13 mouse cellular contexts compared by ENCODE assay signal in genomic region chr13:34760518-34761287, GRCm38 (mm10). TPM values are rescaled to one million over a fixed set of nuclear protein-coding genes. Genes with fewer than 3 reads are reported as not detected.
A peak's percentile ranks its signal among the peaks of the same experiment; 100 is the strongest.
DNase-seq lines count a peak whose midpoint lies in the region; ATAC-seq and TF ChIP-seq lines count a peak whose summit lies in the region.
"Had no signal": no experiment of that assay in that cellular context is flagged by ENCODE, and none has a peak within 500 bp of the region (broad histone marks: within the 10 kb centered on the region; RNA-seq: fewer than 3 reads in every experiment).

No protein-coding gene starts in this region.

- H3K27me3 ChIP-seq in intestine, embryonic 15.5 days (replicated peaks) = no peaks in the 10 kb centered on the region
- no peaks in the 10 kb centered on the region for H3K27me3 ChIP-seq in intestine, embryonic 16.5 days (replicated peaks; ENCODE audit: control insufficient read depth, insufficient read depth, low read length)
- H3K27me3 ChIP-seq in embryonic facial prominence, embryonic 11.5 days (ENCODE audit: control insufficient read depth, insufficient read depth, low read length) = no peaks in the 10 kb centered on the region
- no peaks in the 10 kb centered on the region for H3K27me3 ChIP-seq in hindbrain, postnatal 0 days (ENCODE audit: insufficient read depth, low read length)

- no peak for TF ChIP-seq CTCF in hindbrain, postnatal 0 days (IDR thresholded peaks at IDR 0.05; ENCODE audit: low read depth)

- no peak overlapping the region for H3K4me2 ChIP-seq in intestine, embryonic 15.5 days (replicated peaks)
- no peak overlapping the region for H3K4me2 ChIP-seq in intestine, embryonic 16.5 days (ENCODE audit: low read depth, low read length)
- no peak overlapping the region for H3K4me2 ChIP-seq in embryonic facial prominence, embryonic 11.5 days (ENCODE audit: low read depth, low read length)
- H3K4me2 ChIP-seq in hindbrain, postnatal 0 days (ENCODE audit: low read depth, low read length) = no peak overlapping the region

- H3K9ac ChIP-seq in intestine, embryonic 15.5 days = no peak overlapping the region
- H3K9ac ChIP-seq in intestine, embryonic 16.5 days (ENCODE audit: low read depth, low read length) = no peak overlapping the region
- H3K9ac ChIP-seq in embryonic facial prominence, embryonic 11.5 days (replicated peaks; ENCODE audit: low read length) = no peak overlapping the region
- no peak overlapping the region for H3K9ac ChIP-seq in hindbrain, postnatal 0 days (replicated peaks; ENCODE audit: low read length)

- H3K9me3 ChIP-seq in intestine, embryonic 15.5 days = no peaks in the 10 kb centered on the region
- H3K9me3 ChIP-seq in intestine, embryonic 16.5 days (ENCODE audit: control insufficient read depth, low read length) = no peaks in the 10 kb centered on the region
- H3K9me3 ChIP-seq in embryonic facial prominence, embryonic 11.5 days (replicated peaks; ENCODE audit: control insufficient read depth, low read length) = no peaks in the 10 kb centered on the region
- H3K9me3 ChIP-seq in hindbrain, postnatal 0 days (ENCODE audit: low read length) = no peaks in the 10 kb centered on the region

- H3K36me3 ChIP-seq in intestine, embryonic 15.5 days = no peaks in the 10 kb centered on the region
- no peaks in the 10 kb centered on the region for H3K36me3 ChIP-seq in intestine, embryonic 16.5 days (ENCODE audit: control insufficient read depth, insufficient read depth, low read length)
- H3K36me3 ChIP-seq in embryonic facial prominence, embryonic 11.5 days (replicated peaks; ENCODE audit: control insufficient read depth, insufficient read depth, low read depth, low read length) = no peaks in the 10 kb centered on the region
- no peaks in the 10 kb centered on the region for H3K36me3 ChIP-seq in hindbrain, postnatal 0 days (ENCODE audit: insufficient read depth, low read length)

- DNase-seq in NIH3T3 (ENCODE audit: low read depth) = peak; percentile 32
- peak; percentile 44 for DNase-seq in embryonic facial prominence, embryonic 11.5 days (ENCODE audit: low spot score)
- peak; percentile 20 for DNase-seq in hindbrain, postnatal 0 days (ENCODE audit: low spot score)
- DNase-seq in thymus, adult 18-20 months = no peak
- no peak for DNase-seq in layer of hippocampus, adult 8-10 months (ENCODE audit: low spot score in 2 of 2)
- DNase-seq: adrenal gland, postnatal 36 days; liver had no signal

- ATAC-seq in intestine, embryonic 15.5 days = no peak
- ATAC-seq in intestine, embryonic 16.5 days = no peak; the same call in 1 of the 2 replicates
- ATAC-seq in embryonic facial prominence, embryonic 11.5 days (replicated peaks; ENCODE audit: insufficient number of reproducible peaks, low FRiP score, low TSS enrichment, low read depth) = no peak
- 0 out of 2 replicates have a peak, but pooled peaks have one; percentile 59 for ATAC-seq in hindbrain, postnatal 0 days
- ATAC-seq in erythroblast, adult 5-6 weeks (replicated peaks; ENCODE audit: low FRiP score, poor library complexity, severe bottlenecking) = no peak
- ATAC-seq: inflammation-experienced regulatory T-cells, adult 6 months had no signal

- peak overlapping the region; percentile 32; the same call in 1 of the 2 replicates for H3K27ac ChIP-seq in intestine, embryonic 15.5 days
- H3K27ac ChIP-seq in intestine, embryonic 16.5 days (ENCODE audit: low read length) = no peak overlapping the region
- H3K27ac ChIP-seq in embryonic facial prominence, embryonic 11.5 days (replicated peaks; ENCODE audit: low read depth, low read length) = 0 out of 2 replicates have a peak overlapping the region, but pooled peaks have one; percentile 8
- no peak overlapping the region for H3K27ac ChIP-seq in hindbrain, postnatal 0 days

- H3K4me1 ChIP-seq in intestine, embryonic 15.5 days (replicated peaks) = peaks cover 10% of the 10 kb centered on the region; the same call in 1 of the 2 replicates
- H3K4me1 ChIP-seq in intestine, embryonic 16.5 days (ENCODE audit: control insufficient read depth, insufficient read depth, low read length) = peaks cover 8% of the 10 kb centered on the region
- H3K4me1 ChIP-seq in embryonic facial prominence, embryonic 11.5 days (ENCODE audit: control insufficient read depth, insufficient read depth, low read length) = no peaks in the 10 kb centered on the region; the same call in 1 of the 2 replicates
- peaks cover 6% of the 10 kb centered on the region; the same call in 1 of the 2 replicates for H3K4me1 ChIP-seq in hindbrain, postnatal 0 days (ENCODE audit: insufficient read depth, low read length)

- H3K4me3 ChIP-seq in intestine, embryonic 15.5 days (replicated peaks) = no peak overlapping the region
- no peak overlapping the region for H3K4me3 ChIP-seq in intestine, embryonic 16.5 days (ENCODE audit: low read length)
- H3K4me3 ChIP-seq in embryonic facial prominence, embryonic 11.5 days (ENCODE audit: low read depth, low read length) = no peak overlapping the region
- H3K4me3 ChIP-seq in hindbrain, postnatal 0 days (ENCODE audit: low read length) = no peak overlapping the region

- WGBS in intestine, embryonic 15.5 days = 17% methylated on average over 7 of the region's 7 CpGs
- WGBS in intestine, embryonic 16.5 days = 26% methylated on average over 7 of the region's 7 CpGs
- WGBS in embryonic facial prominence, embryonic 11.5 days = 10% methylated on average over 7 of the region's 7 CpGs
- WGBS in hindbrain, postnatal 0 days = 19% methylated on average over 7 of the region's 7 CpGs

RNA-seq across cellular contexts. Expression of gene Fam50b, which starts 26.1 kb away (rescaled TPM):
- not detected in 2 replicates for polyA plus RNA-seq in intestine, embryonic 15.5 days (2015; fragmentation: Nextera tagmentation; extraction: Ambion mirVana)
- not detected in 2 replicates for polyA plus RNA-seq in intestine, embryonic 16.5 days (2015; fragmentation: Nextera tagmentation; extraction: Ambion mirVana)
- polyA plus RNA-seq in embryonic facial prominence, embryonic 11.5 days (2014; fragmentation: Nextera tagmentation; extraction: Ambion mirVana) = not detected in 2 replicates
- total RNA-seq in hindbrain, postnatal 0 days (2014; rRNA removed) = not detected in 2 replicates
- 0.19 TPM in 1 of 2 replicates, not detected in the other for polyA plus RNA-seq in hindbrain, postnatal 0 days (2015; fragmentation: Nextera tagmentation; extraction: Ambion mirVana)
- total RNA-seq in erythroblast, adult 5-6 weeks (2015; ENCODE audit: low replicate concordance) = not detected in 2 replicates
- total RNA-seq in erythroblast, adult 5-6 weeks (2017; ENCODE audit: low replicate concordance) = not detected in 2 replicates
- not detected for total RNA-seq in layer of hippocampus, adult 8-10 months (2022)
- total RNA-seq: adrenal gland, postnatal 36 days; megakaryocyte-erythroid progenitor cell, adult 5-6 weeks had no signal
- polyA plus RNA-seq: cortical plate, adult 2 months; inflammation-experienced regulatory T-cells, adult 6 months had no signal

Comparison
In these comparisons a context has a peak if more than half of its experiments do, and no peak if none do; other contexts are left out.
1. H3K27ac ChIP-seq: peak in intestine, embryonic 15.5 days (single experiment) and embryonic facial prominence, embryonic 11.5 days (single experiment); none in intestine, embryonic 16.5 days (single experiment) and hindbrain, postnatal 0 days (single experiment).
2. DNase-seq: peak in NIH3T3 (single experiment), embryonic facial prominence, embryonic 11.5 days (single experiment) and hindbrain, postnatal 0 days (single experiment); none in thymus, adult 18-20 months (0 of 2) and layer of hippocampus, adult 8-10 months (0 of 2).